Mouse (Mus musculus) heart, adult 9 months (tissue): ENCODE measurements around the gene Itga9.

Source experiments
- DNase-seq, 2 experiments: peaks; one replicate each; pipeline ENCODE4 v3.0.0; 2022; ENCODE audit warnings: low spot score in 2 of 2

The Itga9 gene

GRCm38 (mm10) chr9:118651939-118652338 lies 45.4 kb downstream of the Itga9 start:
- DNase-seq = peak in 1 of 2 experiments; percentile 32

DNA sequence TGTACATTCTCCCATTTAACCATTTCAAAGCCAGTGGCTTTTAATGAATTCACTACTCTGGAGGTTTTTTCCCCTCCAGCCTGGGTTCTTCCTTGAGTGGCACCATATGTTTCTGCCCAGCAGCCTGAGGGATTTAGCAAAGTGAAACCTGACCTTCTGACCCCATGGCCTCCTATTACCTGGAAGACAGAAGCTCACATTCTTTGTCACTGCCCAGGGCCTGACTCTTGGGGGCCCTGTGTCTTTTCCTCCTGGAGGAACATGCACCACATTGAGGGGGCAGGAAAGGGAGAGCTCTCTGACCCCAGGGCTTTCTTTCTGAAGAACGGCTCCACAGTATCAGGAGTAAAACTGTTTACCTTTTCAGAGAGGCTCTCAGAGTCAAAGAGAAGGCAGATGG lies 46.9 kb downstream of the Itga9 start:
- DNase-seq = no peak

DNA sequence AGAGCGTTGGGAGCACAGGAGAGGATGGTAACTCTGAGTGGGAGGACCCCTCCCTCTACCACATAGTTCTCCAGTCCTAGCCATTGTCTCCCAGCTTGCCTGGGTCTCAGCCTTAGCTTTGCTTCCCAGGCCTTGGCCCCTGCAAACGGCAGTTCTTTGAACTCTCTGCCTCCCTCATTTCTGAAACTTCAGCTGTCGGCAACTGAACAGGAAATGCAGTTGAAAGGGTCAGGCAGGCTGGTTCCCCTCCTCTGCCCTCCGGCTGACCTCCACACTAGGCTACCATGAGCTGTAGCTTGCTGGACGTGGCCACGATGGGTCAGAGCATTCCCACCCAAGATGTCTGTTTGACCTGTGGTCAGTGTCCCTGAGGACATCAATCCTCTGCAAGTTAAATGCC lies 48.5 kb downstream of the Itga9 start:
- DNase-seq = no peak

DNA sequence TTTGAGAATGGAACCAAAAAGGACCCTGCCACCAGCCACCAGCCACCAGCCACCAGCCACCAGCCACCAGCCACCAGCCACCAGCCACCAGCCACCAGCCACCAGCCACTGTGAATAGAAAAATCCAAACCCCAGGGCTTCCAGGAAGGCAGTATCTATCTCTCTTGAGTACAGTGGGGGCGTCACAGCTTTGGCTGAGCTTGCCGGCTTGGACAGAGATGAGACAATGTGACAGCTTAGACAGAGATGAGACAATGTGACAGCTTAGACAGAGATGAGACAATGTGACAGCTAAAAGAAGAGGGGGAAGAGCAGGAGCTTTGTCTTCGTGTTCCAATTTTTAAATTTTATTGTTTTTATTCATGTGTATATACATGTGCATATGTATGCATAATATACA lies 49.2 kb downstream of the Itga9 start:
- DNase-seq = no peak

DNA sequence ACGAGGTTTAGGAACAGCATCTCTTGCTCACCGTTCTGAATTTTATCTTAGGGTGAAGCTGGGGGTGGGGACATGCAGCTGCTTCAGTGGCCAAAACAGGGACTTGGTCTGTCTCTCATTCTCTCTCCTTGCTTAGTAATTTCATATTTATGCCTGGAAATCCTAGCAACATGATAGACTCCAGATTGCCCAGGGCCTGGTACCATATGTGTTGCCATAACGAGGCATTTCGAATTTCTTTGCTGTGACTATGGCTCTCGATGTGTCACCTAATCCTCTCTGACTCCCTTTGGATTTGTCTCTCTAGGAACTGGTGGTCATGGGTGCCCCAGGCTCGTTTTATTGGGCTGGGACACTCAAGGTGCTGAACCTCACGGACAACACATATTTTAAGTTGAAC lies 51.7 kb downstream of the Itga9 start:
- DNase-seq = no peak

DNA sequence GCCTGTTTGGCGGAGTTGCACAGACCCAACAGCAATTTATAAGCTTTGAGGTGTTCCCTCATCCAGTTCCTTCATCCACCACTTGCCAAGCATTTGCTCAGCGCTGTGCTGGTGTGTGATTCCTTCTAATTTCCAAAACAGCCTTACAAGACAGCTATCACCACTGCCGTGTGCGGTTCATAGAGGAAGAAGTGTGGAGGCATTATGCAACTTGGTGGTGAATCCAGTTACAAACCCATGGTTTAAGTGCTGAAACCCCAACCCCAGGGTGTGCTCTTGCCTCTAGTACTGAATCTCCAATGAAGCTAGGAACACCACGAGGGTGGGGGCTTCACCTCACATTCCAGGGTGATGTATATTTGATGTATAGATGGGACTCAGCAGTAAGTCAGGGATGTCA lies 53.3 kb downstream of the Itga9 start:
- no peak for DNase-seq

DNA sequence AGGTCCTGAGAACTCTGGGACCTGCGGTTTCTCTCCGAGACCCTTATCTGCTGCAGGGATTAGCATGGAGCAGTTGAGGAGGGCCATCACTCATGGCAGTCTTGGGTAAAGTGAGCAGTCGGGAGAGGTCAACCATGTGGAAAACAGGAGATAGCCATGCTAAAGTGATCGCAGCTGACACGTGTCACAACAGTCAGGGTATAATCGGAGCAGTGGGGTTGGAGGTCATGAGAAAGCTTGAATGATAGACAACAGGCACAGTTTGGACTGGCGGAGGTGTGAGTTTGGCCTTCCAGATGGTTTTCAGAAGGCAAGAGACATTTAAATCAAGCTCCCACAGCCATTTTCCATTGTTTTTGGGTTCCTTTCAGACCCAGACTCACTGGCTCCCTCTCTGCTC lies 53.8 kb downstream of the Itga9 start:
- no peak for DNase-seq

GRCm38 (mm10) chr9:118662026-118662425 lies 55.5 kb downstream of the Itga9 start:
- no peak for DNase-seq

DNA sequence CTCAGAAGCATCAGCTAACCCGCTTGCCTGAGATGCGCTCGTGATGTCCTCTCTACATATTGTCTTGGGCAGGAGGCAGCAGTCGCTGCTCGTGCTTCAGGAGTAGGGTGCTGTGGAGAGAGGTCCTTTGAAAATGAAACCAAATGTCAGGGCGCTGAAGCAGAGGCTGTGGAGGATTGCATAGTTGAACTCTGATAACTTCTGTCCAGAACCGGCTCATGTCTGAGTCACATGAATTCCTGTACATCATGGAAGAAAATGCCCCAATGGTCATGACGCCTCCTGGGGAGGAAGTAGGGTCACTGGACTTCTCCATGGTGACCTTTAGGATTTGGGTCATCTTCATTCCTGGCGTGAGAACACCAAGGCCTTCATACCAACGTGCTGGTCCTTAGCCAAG lies 56.0 kb downstream of the Itga9 start:
- DNase-seq = no peak

DNA sequence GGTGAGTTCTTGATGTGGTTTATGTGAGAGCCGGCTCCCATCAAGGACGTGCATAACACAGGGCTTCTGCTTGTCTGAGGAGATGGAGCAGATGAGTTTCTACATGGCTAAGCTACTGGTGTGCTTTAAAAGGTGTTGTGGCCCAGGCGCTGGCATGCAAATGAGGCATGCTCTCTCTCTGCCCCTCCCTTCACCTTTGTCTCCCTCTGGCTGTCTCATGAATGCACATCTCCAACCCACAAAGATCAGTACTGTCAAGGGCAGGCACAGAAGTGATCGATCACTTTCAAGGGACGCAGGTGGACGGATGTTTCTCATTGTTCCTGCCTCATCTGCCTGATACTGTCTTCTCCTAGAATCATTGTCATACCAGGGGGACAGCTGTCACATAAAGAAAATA lies 57.4 kb downstream of the Itga9 start:
- no peak for DNase-seq

GRCm38 (mm10) chr9:118666069-118666468 lies 59.6 kb downstream of the Itga9 start:
- no peak for DNase-seq

DNA sequence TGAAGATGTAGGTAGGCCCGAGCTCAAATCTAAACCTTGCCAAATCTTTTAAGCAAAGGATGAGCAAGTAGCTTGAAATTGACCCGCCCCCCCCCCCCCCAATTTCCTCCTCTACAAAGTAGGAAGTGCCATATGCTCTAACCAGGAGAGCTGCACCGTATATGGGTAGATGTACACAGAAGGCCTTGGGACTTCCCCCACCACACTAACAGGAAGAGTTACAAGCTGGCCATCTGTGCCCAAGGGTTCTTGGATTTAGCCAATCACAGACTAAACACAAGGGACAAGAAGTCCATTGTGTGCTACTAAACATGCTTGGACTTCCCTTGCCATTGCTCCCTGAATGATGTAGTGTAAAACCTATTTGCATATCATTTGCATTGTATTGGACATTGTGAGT lies 63.2 kb downstream of the Itga9 start:
- no peak for DNase-seq

DNA sequence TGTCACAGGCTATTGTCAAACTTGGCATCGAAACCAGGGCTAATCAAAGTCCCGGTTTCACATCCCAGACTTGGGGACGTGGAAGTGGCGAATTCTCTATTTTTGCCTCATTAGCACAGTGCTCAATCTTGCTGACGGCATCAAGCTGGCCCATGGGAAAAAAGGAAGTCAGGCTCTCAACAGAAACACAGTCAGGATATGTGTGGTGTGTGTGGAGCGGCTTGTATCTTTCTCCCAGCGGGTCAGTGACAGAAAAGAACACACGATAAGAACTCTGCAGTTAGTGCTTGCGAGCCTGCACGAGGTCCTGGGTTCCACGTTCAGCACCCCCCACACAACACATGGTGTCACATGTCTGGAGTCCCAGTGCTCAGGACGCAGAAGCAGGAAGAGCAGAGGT lies 67.8 kb downstream of the Itga9 start:
- peak; percentile 56 to 74 for DNase-seq

GRCm38 (mm10) chr9:118674761-118675160 lies 68.3 kb downstream of the Itga9 start:
- DNase-seq = no peak

DNA sequence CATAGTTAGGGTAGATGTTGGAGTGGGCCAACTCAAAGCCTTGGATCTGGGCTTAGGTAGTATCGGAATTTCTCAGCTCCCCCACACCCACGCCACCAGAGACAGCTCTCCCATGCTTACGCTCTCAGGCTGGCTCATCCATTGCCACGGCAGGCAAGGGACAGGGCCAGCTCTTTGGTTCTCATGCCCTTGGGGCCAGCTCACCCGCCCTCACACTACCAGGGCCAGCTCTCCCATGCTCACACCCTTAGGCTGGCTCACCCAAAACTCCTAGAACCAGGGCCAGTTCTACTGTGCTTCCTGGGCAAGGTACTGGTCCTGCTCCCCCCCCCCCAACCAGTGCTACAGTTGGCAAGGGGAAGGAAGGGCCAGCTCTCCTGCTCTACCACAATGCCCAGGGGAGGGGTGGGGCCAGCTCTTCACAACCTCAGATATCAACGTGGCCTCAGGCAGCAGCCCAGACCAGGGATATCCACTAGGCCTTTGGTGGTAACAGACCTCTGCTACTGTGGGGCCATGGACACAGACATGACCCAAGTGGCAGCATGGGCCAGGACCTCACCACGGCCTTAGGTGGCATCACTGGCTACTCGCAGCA lies 69.2 kb downstream of the Itga9 start:
- no peak for DNase-seq

DNA sequence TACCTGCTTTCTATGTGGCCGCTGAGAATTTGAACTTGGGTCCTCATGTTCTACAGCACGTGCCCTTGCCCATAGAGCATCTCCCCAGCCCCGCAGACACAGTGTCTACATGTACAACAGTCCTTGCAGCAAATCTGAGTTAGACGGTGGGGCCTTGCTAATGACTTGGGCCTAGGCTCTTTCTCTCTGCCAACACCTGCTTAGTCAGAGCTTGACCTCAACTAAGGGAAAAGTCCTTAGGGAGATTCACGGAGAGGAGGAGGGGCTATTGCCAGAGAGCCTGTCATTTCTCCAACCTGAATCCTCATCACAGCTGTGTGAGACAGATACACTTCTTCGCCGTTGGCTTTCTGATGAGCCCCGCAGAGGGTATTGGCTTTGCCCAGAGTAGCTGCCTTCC lies 70.2 kb downstream of the Itga9 start:
- no peak for DNase-seq

DNA sequence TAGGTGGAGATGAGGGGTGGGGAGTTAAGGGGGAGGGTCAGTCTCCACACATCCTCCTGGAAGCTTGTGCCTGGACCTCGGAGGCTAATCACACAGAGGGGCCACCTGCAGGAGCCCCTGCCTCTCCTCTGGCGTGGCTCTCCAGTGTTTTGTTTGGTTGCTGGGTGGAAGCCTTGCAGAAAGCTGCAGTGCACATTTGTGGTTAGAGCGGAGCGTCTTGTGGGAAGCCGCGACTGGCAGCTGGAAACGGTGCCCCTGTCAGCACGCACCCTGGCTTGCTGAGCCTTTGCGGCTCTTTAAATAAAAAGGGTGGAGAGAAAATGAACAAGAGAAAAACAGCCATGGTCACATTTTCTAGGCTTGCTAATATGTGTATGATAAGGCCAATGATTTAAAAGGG lies 70.9 kb downstream of the Itga9 start:
- no peak for DNase-seq

- DNase-seq = no peak
Measured at GRCm38 (mm10) chr9:118678020-118678750, 71.7 kb downstream of the Itga9 start.

DNA sequence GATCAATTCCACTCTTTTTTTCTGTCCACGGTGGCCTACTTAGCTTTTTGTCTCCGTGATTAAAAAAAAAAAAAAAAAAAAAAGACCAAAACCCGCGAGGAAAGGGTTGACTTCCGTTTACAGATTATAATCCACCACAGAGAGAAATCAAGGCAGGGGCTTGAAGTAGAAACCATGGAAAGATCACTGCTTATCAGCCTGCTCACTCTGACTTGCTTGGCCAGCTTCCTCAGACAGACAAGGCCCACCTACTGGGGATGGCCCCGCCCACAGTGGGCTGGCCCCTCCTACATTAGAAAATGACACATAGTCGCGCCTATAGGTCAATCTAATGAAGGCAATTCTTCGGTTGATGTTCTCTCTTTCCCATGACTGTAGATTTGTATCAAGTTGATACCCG lies 72.3 kb downstream of the Itga9 start:
- DNase-seq = no peak

- no peak for DNase-seq
Measured at GRCm38 (mm10) chr9:118681506-118681905, 75.0 kb downstream of the Itga9 start.

GRCm38 (mm10) chr9:118682154-118682553 lies 75.7 kb downstream of the Itga9 start:
- DNase-seq = no peak

GRCm38 (mm10) chr9:118683507-118683906 lies 77.0 kb downstream of the Itga9 start:
- DNase-seq = no peak

GRCm38 (mm10) chr9:118684343-118684742 lies 77.9 kb downstream of the Itga9 start:
- no peak for DNase-seq
